ENCODE assay signal across 8 mouse cellular contexts in the genomic region with DNA sequence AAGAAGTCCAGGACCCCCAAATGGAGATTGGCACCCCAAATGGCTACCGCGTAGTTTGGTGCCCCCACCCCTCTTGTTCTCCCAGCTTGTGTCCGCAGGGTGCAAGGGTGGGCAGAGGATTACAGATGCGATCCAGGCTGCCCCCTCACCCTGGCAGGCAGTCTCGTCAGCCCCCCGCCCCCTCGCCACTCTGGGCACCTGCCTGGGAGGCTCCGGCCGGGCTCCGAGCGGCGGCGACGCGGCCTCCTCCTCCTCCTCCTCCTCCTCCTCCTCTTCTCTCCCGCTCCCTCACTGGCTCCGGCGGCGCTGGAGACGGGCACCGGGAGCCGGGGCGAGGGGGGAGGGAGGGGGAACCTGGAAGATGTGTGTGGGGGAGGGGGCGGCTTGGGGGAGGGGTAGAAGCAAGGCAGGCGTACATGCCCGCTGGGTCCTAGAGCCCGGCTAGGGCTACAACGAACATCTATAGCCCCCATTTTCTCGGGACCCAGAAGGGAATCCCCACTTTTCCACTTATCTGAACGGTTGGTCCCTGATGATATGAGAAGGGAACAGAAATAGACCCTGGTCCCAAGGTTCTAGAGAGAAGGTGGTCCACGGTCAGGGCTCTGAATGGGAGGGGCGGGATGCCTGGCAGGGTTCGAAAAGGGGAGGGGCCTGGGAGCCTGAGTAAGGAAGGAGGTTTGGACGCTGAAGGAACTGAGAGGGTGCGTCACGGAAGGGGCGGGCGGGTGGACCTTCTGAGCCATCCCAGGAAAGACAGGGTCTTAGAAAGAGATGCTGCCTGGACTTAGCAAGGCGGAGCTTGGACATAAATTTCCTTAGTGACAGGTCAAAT. TPM values are rescaled to one million over a fixed set of nuclear protein-coding genes. Genes with fewer than 3 reads are reported as not detected.
DNase-seq lines count a peak whose midpoint lies in the region; ATAC-seq and TF ChIP-seq lines count a peak whose summit lies in the region.

No protein-coding gene starts in this region.

- peak overlapping the region; percentile 75 for H3K9ac ChIP-seq in CH12.LX (ENCODE audit: insufficient read depth, low read depth)
- H3K9ac ChIP-seq in heart, embryonic 11.5 days (ENCODE audit: low read depth, low read length) = peak overlapping the region; percentile 70
- peak overlapping the region; percentile 50 for H3K9ac ChIP-seq in limb, embryonic 15.5 days
- peak overlapping the region; percentile 59 for H3K9ac ChIP-seq in midbrain, embryonic 15.5 days

- peak overlapping the region; percentile 66 to 85 (median 76) for H3K4me3 ChIP-seq in CH12.LX (replicated peaks in 1 of 3; ENCODE audit: low read depth in 2 of 3, low read length in 2 of 3, poor library complexity in 1 of 3)
- H3K4me3 ChIP-seq in embryonic fibroblast, embryonic 13.5 days (ENCODE audit: insufficient read depth, low read length) = peak overlapping the region; percentile 84
- peak overlapping the region; percentile 71 for H3K4me3 ChIP-seq in heart, embryonic 11.5 days (ENCODE audit: low read depth, low read length)
- peak overlapping the region; percentile 67 for H3K4me3 ChIP-seq in limb, embryonic 15.5 days
- peak overlapping the region; percentile 60 for H3K4me3 ChIP-seq in midbrain, embryonic 15.5 days

- TF ChIP-seq CTCF in CH12.LX (conservative IDR thresholded peaks at IDR 0.05 in 1 of 2, IDR thresholded peaks at IDR 0.05 in 1 of 2; ENCODE audit: low read depth in 2 of 2, low read length in 2 of 2) = no peak
- no peak for TF ChIP-seq CTCF in embryonic fibroblast, embryonic 13.5 days (IDR thresholded peaks at IDR 0.05; ENCODE audit: borderline replicate concordance, insufficient read depth, low read length)

- under 1% methylated on average over 39 of the region's 39 CpGs for WGBS in heart, embryonic 11.5 days (ENCODE audit: insufficient replicate concordance)
- under 1% methylated on average over 37 of the region's 39 CpGs for WGBS in limb, embryonic 15.5 days
- WGBS in midbrain, embryonic 15.5 days = under 1% methylated on average over 35 of the region's 39 CpGs

- peak; percentile 65 for ATAC-seq in heart, embryonic 11.5 days (replicated peaks; ENCODE audit: insufficient number of reproducible peaks, low FRiP score, low TSS enrichment)
- peak; percentile 85 for ATAC-seq in limb, embryonic 15.5 days (ENCODE audit: insufficient number of reproducible peaks, low FRiP score, low TSS enrichment, low read depth)
- peak; percentile 83 for ATAC-seq in midbrain, embryonic 15.5 days (replicated peaks)

- peak overlapping the region; percentile 84 for H3K4me2 ChIP-seq in CH12.LX (ENCODE audit: insufficient read depth, low read depth, poor library complexity, severe bottlenecking)
- H3K4me2 ChIP-seq in heart, embryonic 11.5 days = peak overlapping the region; percentile 81
- peak overlapping the region; percentile 88 for H3K4me2 ChIP-seq in limb, embryonic 15.5 days
- H3K4me2 ChIP-seq in midbrain, embryonic 15.5 days = peak overlapping the region; percentile 66

- in situ Hi-C loops in CH12.LX (cut with MboI; ENCODE audit: low pct_ligation_motif_present, low pct_unique_long_range_greater_than_20kb, low sequenced_read_pairs) = no loop called here

- no peaks in the 10 kb centered on the region for H3K9me3 ChIP-seq in CH12.LX (replicated peaks; ENCODE audit: low read length)
- no peaks in the 10 kb centered on the region for H3K9me3 ChIP-seq in heart, embryonic 11.5 days (replicated peaks; ENCODE audit: control insufficient read depth, low read length)
- no peaks in the 10 kb centered on the region for H3K9me3 ChIP-seq in limb, embryonic 15.5 days
- no peaks in the 10 kb centered on the region for H3K9me3 ChIP-seq in midbrain, embryonic 15.5 days

- H3K4me1 ChIP-seq in CH12.LX (ENCODE audit: control insufficient read depth in 1 of 2, insufficient read depth in 2 of 2) = peaks cover 12 to 35% of the 10 kb centered on the region in 2 experiments
- peaks cover 9% of the 10 kb centered on the region for H3K4me1 ChIP-seq in embryonic fibroblast, embryonic 13.5 days (ENCODE audit: control insufficient read depth, insufficient read depth, low read length)
- H3K4me1 ChIP-seq in heart, embryonic 11.5 days (ENCODE audit: control insufficient read depth, insufficient read depth, low read length) = peaks cover 17% of the 10 kb centered on the region
- peaks cover 48% of the 10 kb centered on the region for H3K4me1 ChIP-seq in limb, embryonic 15.5 days
- peaks cover 39% of the 10 kb centered on the region for H3K4me1 ChIP-seq in midbrain, embryonic 15.5 days

- DNase-seq in CH12.LX (ENCODE audit: extremely low read depth) = peak; percentile 93
- DNase-seq in brain, adult 2 months (ENCODE audit: low read depth, low spot score) = peak; percentile 94
- DNase-seq in kidney, adult 9 months = peak; percentile 73
- DNase-seq in telencephalon, adult 2 months (ENCODE audit: low read depth, low spot score) = peak; percentile 80

- no peak for TF ChIP-seq RAD21 in CH12.LX (IDR thresholded peaks at IDR 0.05; ENCODE audit: low read depth, low read length)

- no peaks in the 10 kb centered on the region for H3K79me2 ChIP-seq in CH12.LX (replicated peaks; ENCODE audit: control insufficient read depth, extremely low read depth, insufficient read depth, poor library complexity, severe bottlenecking)

- dilution Hi-C loops in CH12.LX (cut with MboI; ENCODE audit: extremely low pct_ligation_motif_present, extremely low pct_unique_long_range_greater_than_20kb, low sequenced_read_pairs) = no loop called here

- H3K27me3 ChIP-seq in CH12.LX (replicated peaks) = no peaks in the 10 kb centered on the region
- peaks cover 59% of the 10 kb centered on the region for H3K27me3 ChIP-seq in heart, embryonic 11.5 days (ENCODE audit: control insufficient read depth, insufficient read depth, low read length)
- peaks cover 38% of the 10 kb centered on the region for H3K27me3 ChIP-seq in limb, embryonic 15.5 days
- H3K27me3 ChIP-seq in midbrain, embryonic 15.5 days (replicated peaks) = peaks cover 40% of the 10 kb centered on the region

- H3K36me3 ChIP-seq in CH12.LX (replicated peaks in 1 of 2; ENCODE audit: control insufficient read depth in 1 of 2, insufficient read depth in 1 of 2, low read length in 1 of 2) = peaks cover 24 to 50% of the 10 kb centered on the region in 2 experiments
- peaks cover 6% of the 10 kb centered on the region; the same call in 1 of the 2 replicates for H3K36me3 ChIP-seq in heart, embryonic 11.5 days (ENCODE audit: control insufficient read depth, insufficient read depth, low read length)
- H3K36me3 ChIP-seq in limb, embryonic 15.5 days = peaks cover 24% of the 10 kb centered on the region
- peaks cover 6% of the 10 kb centered on the region; the same call in 1 of the 2 replicates for H3K36me3 ChIP-seq in midbrain, embryonic 15.5 days (replicated peaks)

- no peak for TF ChIP-seq POLR2A in CH12.LX (IDR thresholded peaks at IDR 0.05; ENCODE audit: low read depth, low read length)
- TF ChIP-seq POLR2A in embryonic fibroblast, embryonic 13.5 days (IDR thresholded peaks at IDR 0.05; ENCODE audit: low read depth, low read length) = no peak

- peak overlapping the region; percentile 17; the same call in 1 of the 2 replicates for H3K27ac ChIP-seq in CH12.LX (ENCODE audit: insufficient read depth, low read depth)
- peak overlapping the region; percentile 80 for H3K27ac ChIP-seq in embryonic fibroblast, embryonic 13.5 days (ENCODE audit: insufficient read depth, low read length)
- peak overlapping the region; percentile 1; the same call in 1 of the 2 replicates for H3K27ac ChIP-seq in heart, embryonic 11.5 days (ENCODE audit: low read depth, low read length)
- H3K27ac ChIP-seq in limb, embryonic 15.5 days = peak overlapping the region; percentile 83
- peak overlapping the region; percentile 89 for H3K27ac ChIP-seq in midbrain, embryonic 15.5 days

- no peak for TF ChIP-seq EP300 in CH12.LX (IDR thresholded peaks at IDR 0.05; ENCODE audit: low read length)

RNA-seq across cellular contexts. Expression of a gene that starts 0.6 kb away (rescaled TPM):
- total RNA-seq in CH12.LX (2012; rRNA removed) (0.30 and 0.38 TPM in 2 replicates), CH12.LX (2014; rRNA removed) (0.13 TPM in 1 of 2 replicates, not detected in the other)
- 1.0 and 1.5 TPM in 2 replicates for polyA plus RNA-seq in CH12.LX (2012; ENCODE audit: insufficient read length, low read depth)
- 1.2 and 1.3 TPM in 2 replicates for polyA plus RNA-seq in embryonic fibroblast, embryonic 13.5 days (2011; ENCODE audit: insufficient read length, low read depth, missing spikeins)
- polyA plus RNA-seq in heart, embryonic 11.5 days (2014; fragmentation: Nextera tagmentation; extraction: Ambion mirVana) = 0.42 and 1.1 TPM in 2 replicates
- polyA plus RNA-seq in limb, embryonic 15.5 days (2015; fragmentation: Nextera tagmentation; extraction: Ambion mirVana) = 1.3 TPM in 2 replicates
- 0.37 and 1.1 TPM in 2 replicates for polyA plus RNA-seq in midbrain, embryonic 15.5 days (2015; fragmentation: Nextera tagmentation; extraction: Ambion mirVana)

RNA-seq across cellular contexts. Expression of a gene that starts 0.8 kb away (rescaled TPM):
- total RNA-seq in CH12.LX (2012; rRNA removed) = 2.2 and 3.3 TPM in 2 replicates
- total RNA-seq in CH12.LX (2014; rRNA removed) = 1.2 and 1.6 TPM in 2 replicates
- 6.0 and 6.6 TPM in 2 replicates for polyA plus RNA-seq in CH12.LX (2012; ENCODE audit: insufficient read length, low read depth)
- 31.2 and 56.4 TPM in 2 replicates for polyA plus RNA-seq in embryonic fibroblast, embryonic 13.5 days (2011; ENCODE audit: insufficient read length, low read depth, missing spikeins)
- 2.5 and 3.5 TPM in 2 replicates for polyA plus RNA-seq in heart, embryonic 11.5 days (2014; fragmentation: Nextera tagmentation; extraction: Ambion mirVana)
- 2.4 and 3.1 TPM in 2 replicates for polyA plus RNA-seq in limb, embryonic 15.5 days (2015; fragmentation: Nextera tagmentation; extraction: Ambion mirVana)
- polyA plus RNA-seq in midbrain, embryonic 15.5 days (2015; fragmentation: Nextera tagmentation; extraction: Ambion mirVana) = 11.3 and 11.5 TPM in 2 replicates

RNA-seq across cellular contexts. Expression of a gene that starts 11.1 kb away (rescaled TPM):
- 321 and 335 TPM in 2 replicates for total RNA-seq in CH12.LX (2012; rRNA removed)
- total RNA-seq in CH12.LX (2014; rRNA removed) = 455 and 479 TPM in 2 replicates
- 308 and 348 TPM in 2 replicates for polyA plus RNA-seq in CH12.LX (2012; ENCODE audit: insufficient read length, low read depth)
- polyA plus RNA-seq in embryonic fibroblast, embryonic 13.5 days (2011; ENCODE audit: insufficient read length, low read depth, missing spikeins) = 374 and 478 TPM in 2 replicates
- polyA plus RNA-seq in heart, embryonic 11.5 days (2014; fragmentation: Nextera tagmentation; extraction: Ambion mirVana) = 235 and 252 TPM in 2 replicates
- polyA plus RNA-seq in limb, embryonic 15.5 days (2015; fragmentation: Nextera tagmentation; extraction: Ambion mirVana) = 254 and 271 TPM in 2 replicates
- 282 and 290 TPM in 2 replicates for polyA plus RNA-seq in midbrain, embryonic 15.5 days (2015; fragmentation: Nextera tagmentation; extraction: Ambion mirVana)

RNA-seq across cellular contexts. Expression of a gene that starts 13.4 kb away (rescaled TPM):
- 13.8 and 14.5 TPM in 2 replicates for total RNA-seq in CH12.LX (2012; rRNA removed)
- 13.0 and 14.1 TPM in 2 replicates for total RNA-seq in CH12.LX (2014; rRNA removed)
- 15.2 and 17.9 TPM in 2 replicates for polyA plus RNA-seq in CH12.LX (2012; ENCODE audit: insufficient read length, low read depth)
- 5.5 and 5.9 TPM in 2 replicates for polyA plus RNA-seq in embryonic fibroblast, embryonic 13.5 days (2011; ENCODE audit: insufficient read length, low read depth, missing spikeins)
- polyA plus RNA-seq in heart, embryonic 11.5 days (2014; fragmentation: Nextera tagmentation; extraction: Ambion mirVana) = 8.3 and 10.7 TPM in 2 replicates
- polyA plus RNA-seq in limb, embryonic 15.5 days (2015; fragmentation: Nextera tagmentation; extraction: Ambion mirVana) = 19.7 and 22.1 TPM in 2 replicates
- 21.8 and 27.9 TPM in 2 replicates for polyA plus RNA-seq in midbrain, embryonic 15.5 days (2015; fragmentation: Nextera tagmentation; extraction: Ambion mirVana)

RNA-seq across cellular contexts. Expression of a gene that starts 34.8 kb away (rescaled TPM):
- 0.88 and 1.4 TPM in 2 replicates for total RNA-seq in CH12.LX (2012; rRNA removed)
- 0.26 and 0.58 TPM in 2 replicates for total RNA-seq in CH12.LX (2014; rRNA removed)
- 2.9 and 3.2 TPM in 2 replicates for polyA plus RNA-seq in CH12.LX (2012; ENCODE audit: insufficient read length, low read depth)
- not detected in 2 replicates for polyA plus RNA-seq in embryonic fibroblast, embryonic 13.5 days (2011; ENCODE audit: insufficient read length, low read depth, missing spikeins)
- polyA plus RNA-seq in heart, embryonic 11.5 days (2014; fragmentation: Nextera tagmentation; extraction: Ambion mirVana) = 0.83 and 1.00 TPM in 2 replicates
- 0.84 and 1.1 TPM in 2 replicates for polyA plus RNA-seq in limb, embryonic 15.5 days (2015; fragmentation: Nextera tagmentation; extraction: Ambion mirVana)
- polyA plus RNA-seq in midbrain, embryonic 15.5 days (2015; fragmentation: Nextera tagmentation; extraction: Ambion mirVana) = 0.90 and 0.95 TPM in 2 replicates

Comparison
In these comparisons a context has a peak if more than half of its experiments do, and no peak if none do; other contexts are left out.
1. Peak in every context shown above with its lines: DNase-seq, ATAC-seq, H3K4me3 ChIP-seq and H3K27ac ChIP-seq.
2. H3K27ac ChIP-seq: peak in every context shown above with its lines; median percentile 89 in midbrain, embryonic 15.5 days; 83 in limb, embryonic 15.5 days; 80 in embryonic fibroblast, embryonic 13.5 days; 17 in CH12.LX; 1 in heart, embryonic 11.5 days.